Mouse (Mus musculus) cortical plate, adult 2 months (tissue): ENCODE measurements around the gene Cln6. TPM values are rescaled to one million over a fixed set of nuclear protein-coding genes. Genes with fewer than 3 reads are reported as not detected.
"Not testable (repeated sequence)": the region's sequence is repeated elsewhere in the genome, so short reads cannot be mapped to it uniquely, and the experiment has no call there.

Source experiments
- H3K27ac ChIP-seq: fragments of 200-500 bp; 2 replicates; pipeline ENCODE4 v1.5.1; 2012; ENCODE audit warnings: low read length, control low read depth, inconsistent platforms; ENCODE audit not compliant: insufficient read depth
- H3K4me1 ChIP-seq: fragments of 200-500 bp; 2 replicates; pipeline ENCODE4 v1.6.1; 2011; ENCODE audit warnings: low read length; ENCODE audit not compliant: control insufficient read depth, insufficient read depth
- H3K4me3 ChIP-seq: fragments of 200-500 bp; 2 replicates; pipeline ENCODE4 v1.5.1; 2011; ENCODE audit warnings: mild to moderate bottlenecking, low read length, control low read depth; ENCODE audit not compliant: insufficient read depth
- CTCF ChIP-seq: fragments of 200-500 bp; IDR thresholded peaks from 2 replicates; pipeline ENCODE4 v1.5.1; 2011; ENCODE audit warnings: mild to moderate bottlenecking, control low read depth, low read length; ENCODE audit not compliant: insufficient read depth; ENCODE audit errors: extremely low read depth
- POLR2A ChIP-seq: fragments of 200-500 bp; IDR thresholded peaks from 2 replicates; pipeline ENCODE4 v1.6.1; 2011; ENCODE audit warnings: mild to moderate bottlenecking, low read length, control low read depth; ENCODE audit not compliant: insufficient read depth; ENCODE audit errors: extremely low read depth
- polyA plus RNA-seq: library from polyadenylated mRNA; depleted of rRNA; stranded (reverse); fragments of >200 nt; gene quantifications from 2 replicates; pipeline ENCODE4 v1.2.3, GENCODE M21; 2012; rRNA removed

Cln6 gene
- 15.3 and 15.9 TPM in 2 replicates for polyA plus RNA-seq

- Histone ChIP-seq H3K4me3 (peak within 1 kb of the TSS; percentile 58), H3K4me1 (no peaks in the 10 kb centered on the region), H3K27ac (no peak within 1 kb of the TSS)
- TF ChIP-seq POLR2A (peak; percentile 37; the same call in 1 of the 2 replicates), CTCF (no peak)
These were observed at the start of gene Cln6 for GRCm38 (mm10) chr9:62838506-62839171. Cln6 (plus strand) TSS chr9:62838785.

- no peak overlapping the region for H3K4me3 ChIP-seq
- H3K27ac ChIP-seq, result no peak overlapping the region
- no peak for TF ChIP-seq POLR2A
- TF ChIP-seq CTCF, result no peak
- peaks cover 3% of the 10 kb centered on the region for H3K4me1 ChIP-seq
These were observed 48.7 kb upstream of the Cln6 start for GRCm38 (mm10) chr9:62789856-62790255.

GRCm38 (mm10) chr9:62799218-62799617 lies 39.4 kb upstream of the Cln6 start:
- not testable (repeated sequence) for H3K4me3 ChIP-seq, H3K27ac ChIP-seq, H3K4me1 ChIP-seq

- Histone ChIP-seq H3K27ac (no peak overlapping the region), H3K4me1 (peaks cover 11% of the 10 kb centered on the region), H3K4me3 (peak overlapping the region; percentile 100)
- TF ChIP-seq CTCF (no peak), POLR2A (no peak)
These were observed 28.5 kb upstream of the Cln6 start for GRCm38 (mm10) chr9:62810095-62810494.

- TF ChIP-seq POLR2A (no peak), CTCF (peak; percentile 12; the same call in 1 of the 2 replicates)
- peak overlapping the region; percentile 95 for H3K27ac ChIP-seq
- peak overlapping the region; percentile 100 for H3K4me3 ChIP-seq
- peaks cover 11% of the 10 kb centered on the region for H3K4me1 ChIP-seq
These were observed 27.8 kb upstream of the Cln6 start for GRCm38 (mm10) chr9:62810543-62811515.

GRCm38 (mm10) chr9:62811516-62812121 lies 27.0 kb upstream of the Cln6 start, which contains the start of gene Fem1b:
Fem1b (minus strand) TSS chr9:62811934.
- H3K27ac ChIP-seq, result peak within 1 kb of the TSS; percentile 95
- TF ChIP-seq POLR2A (peak; percentile 96), CTCF (no peak)
- H3K4me1 ChIP-seq, result peaks cover 11% of the 10 kb centered on the region
- H3K4me3 ChIP-seq, result peak within 1 kb of the TSS; percentile 100

- peak overlapping the region; percentile 95 for H3K27ac ChIP-seq
These were observed 26.2 kb upstream of the Cln6 start for GRCm38 (mm10) chr9:62812216-62813049.

GRCm38 (mm10) chr9:62814751-62815150 lies 23.8 kb upstream of the Cln6 start:
- H3K27ac ChIP-seq, result no peak overlapping the region
- no peak overlapping the region for H3K4me3 ChIP-seq
- TF ChIP-seq CTCF, result no peak
- TF ChIP-seq POLR2A, result no peak
- H3K4me1 ChIP-seq, result peaks cover 8% of the 10 kb centered on the region; the same call in 1 of the 2 replicates

More at GRCm38 (mm10) chr9:62812216-62813049, 26.2 kb upstream of the Cln6 start:
- Histone ChIP-seq H3K4me3 (peak overlapping the region; percentile 100), H3K4me1 (peaks cover 13% of the 10 kb centered on the region)
- no peak for TF ChIP-seq POLR2A
- no peak for TF ChIP-seq CTCF

- Histone ChIP-seq H3K4me3 (no peak overlapping the region), H3K4me1 (peaks cover 8% of the 10 kb centered on the region; the same call in 1 of the 2 replicates), H3K27ac (no peak overlapping the region)
- TF ChIP-seq CTCF, result no peak
- TF ChIP-seq POLR2A, result no peak
These were observed 22.1 kb upstream of the Cln6 start for GRCm38 (mm10) chr9:62816323-62817098.
